Mouse (Mus musculus): ENCODE data around the gene Tmem273.

- TF ChIP-seq POLR2A (IDR thresholded peaks at IDR 0.05; ENCODE audit: control insufficient read depth in 1 of 2, insufficient read depth in 1 of 2, low read depth in 1 of 2, low read length in 2 of 2, poor library complexity in 1 of 2) (no peak), USF2 (IDR thresholded peaks at IDR 0.05; ENCODE audit: borderline replicate concordance in 1 of 2, insufficient read depth in 1 of 2, low read depth in 1 of 2, low read length in 2 of 2) (no peak), GATA1 (IDR thresholded peaks at IDR 0.05; ENCODE audit: low read depth, low read length) (no peak), CTCF (IDR thresholded peaks at IDR 0.05 in 2 of 3, conservative IDR thresholded peaks at IDR 0.05 in 1 of 3; ENCODE audit: control insufficient read depth in 1 of 3, insufficient read depth in 1 of 3, low read depth in 2 of 3, low read length in 3 of 3, poor library complexity in 1 of 3, severe bottlenecking in 1 of 3) (no peak), HCFC1 (IDR thresholded peaks at IDR 0.05; ENCODE audit: low read depth, low read length) (no peak), MAX (IDR thresholded peaks at IDR 0.05; ENCODE audit: low read length) (no peak), EP300 (IDR thresholded peaks at IDR 0.05; ENCODE audit: low read depth in 1 of 2, low read length in 2 of 2) (no peak), RAD21 (IDR thresholded peaks at IDR 0.05; ENCODE audit: low read depth, low read length) (no peak), TAL1 (IDR thresholded peaks at IDR 0.05; ENCODE audit: low read length) (no peak)
Measured at GRCm38 (mm10) chr14:32773456-32773855, 12.3 kb upstream of the Tmem273 start.
